Mouse (Mus musculus): Measurements from ENCODE around the gene Map4k2. TPM values are rescaled to one million over a fixed set of nuclear protein-coding genes. Genes with fewer than 3 reads are reported as not detected.

Gene Map4k2
- polyA plus RNA-seq, 1 experiment = 1,004 TPM

DNA sequence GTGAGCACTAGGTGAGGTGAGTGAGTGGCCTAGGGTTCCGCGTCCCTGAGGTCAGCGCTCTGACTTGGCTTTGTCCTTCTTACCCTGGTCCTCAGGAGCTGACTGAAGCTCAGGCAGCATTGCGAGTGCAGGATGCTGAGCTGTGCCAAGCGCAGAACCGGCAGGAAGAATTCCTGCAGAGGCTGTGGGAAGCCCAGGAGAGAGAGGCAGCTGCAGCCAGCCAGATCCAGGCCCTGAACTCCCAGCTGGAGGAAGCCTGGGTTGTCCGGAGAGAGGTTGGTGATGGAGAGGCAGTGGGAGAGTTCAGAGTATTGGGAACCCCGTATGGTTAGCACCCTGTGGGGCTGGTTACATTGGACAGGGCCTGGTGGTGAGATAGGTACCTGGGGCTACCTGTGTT lies 27.1 kb upstream of the Map4k2 start:
- no peaks in the 10 kb centered on the region for H3K36me3 ChIP-seq (ENCODE audit: control insufficient read depth, insufficient read depth, low read length)
- WGBS = 97% methylated on average over 8 of the region's 8 CpGs
- H3K27me3 ChIP-seq (ENCODE audit: control insufficient read depth, insufficient read depth, low read length) = no peaks in the 10 kb centered on the region
- DNase-seq = no peak
- no peak for TF ChIP-seq POLR2A (IDR thresholded peaks at IDR 0.05; ENCODE audit: control insufficient read depth, extremely low read depth, insufficient read depth, low read length, poor library complexity)
- no peak for TF ChIP-seq CTCF (IDR thresholded peaks at IDR 0.05; ENCODE audit: borderline replicate concordance, control insufficient read depth, extremely low read depth, insufficient read depth, low read length, poor library complexity)
- no peaks in the 10 kb centered on the region for H3K4me1 ChIP-seq (replicated peaks; ENCODE audit: control insufficient read depth, insufficient read depth, low read length)
- no peak overlapping the region for H3K27ac ChIP-seq (ENCODE audit: control insufficient read depth, insufficient read depth, low read length)
- no peak overlapping the region for H3K4me3 ChIP-seq (ENCODE audit: control insufficient read depth, insufficient read depth, low read length)

GRCm38 (mm10) chr19:6314513-6314912 lies 26.4 kb upstream of the Map4k2 start:
- H3K27me3 ChIP-seq (ENCODE audit: control insufficient read depth, insufficient read depth, low read length) = no peaks in the 10 kb centered on the region
- no peak overlapping the region for H3K4me3 ChIP-seq (ENCODE audit: control insufficient read depth, insufficient read depth, low read length)
- 90% methylated on average over 8 of the region's 8 CpGs for WGBS
- no peaks in the 10 kb centered on the region for H3K36me3 ChIP-seq (ENCODE audit: control insufficient read depth, insufficient read depth, low read length)
- no peaks in the 10 kb centered on the region for H3K4me1 ChIP-seq (replicated peaks; ENCODE audit: control insufficient read depth, insufficient read depth, low read length)
- TF ChIP-seq CTCF (IDR thresholded peaks at IDR 0.05; ENCODE audit: borderline replicate concordance, control insufficient read depth, extremely low read depth, insufficient read depth, low read length, poor library complexity) (no peak), POLR2A (IDR thresholded peaks at IDR 0.05; ENCODE audit: control insufficient read depth, extremely low read depth, insufficient read depth, low read length, poor library complexity) (no peak)
- no peak overlapping the region for H3K27ac ChIP-seq (ENCODE audit: control insufficient read depth, insufficient read depth, low read length)
- DNase-seq = no peak

DNA sequence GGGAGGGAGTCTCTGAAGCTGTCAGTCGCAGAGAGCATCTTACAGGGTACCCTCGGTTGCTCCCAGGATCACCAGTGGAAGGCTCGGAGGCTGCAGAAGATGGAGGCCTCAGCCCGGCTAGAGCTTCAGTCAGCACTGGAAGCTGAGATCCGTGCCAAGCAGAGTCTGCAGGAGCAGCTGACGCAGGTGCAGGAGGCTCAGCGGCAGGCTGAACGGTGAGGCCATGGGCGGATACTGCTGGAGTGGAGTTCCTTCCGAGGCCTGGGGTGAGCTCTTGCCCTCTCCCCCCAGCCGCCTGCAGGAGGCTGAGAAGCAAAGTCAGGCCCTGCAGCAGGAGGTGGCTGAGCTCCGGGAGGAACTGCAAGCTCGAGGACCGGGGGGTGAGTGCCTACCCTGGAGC lies 25.4 kb upstream of the Map4k2 start:
- no peak for DNase-seq
- Histone ChIP-seq H3K4me3 (ENCODE audit: control insufficient read depth, insufficient read depth, low read length) (no peak overlapping the region), H3K36me3 (ENCODE audit: control insufficient read depth, insufficient read depth, low read length) (no peaks in the 10 kb centered on the region), H3K4me1 (replicated peaks; ENCODE audit: control insufficient read depth, insufficient read depth, low read length) (no peaks in the 10 kb centered on the region), H3K27me3 (ENCODE audit: control insufficient read depth, insufficient read depth, low read length) (no peaks in the 10 kb centered on the region), H3K27ac (ENCODE audit: control insufficient read depth, insufficient read depth, low read length) (no peak overlapping the region)
- WGBS = 95% methylated on average over 14 of the region's 14 CpGs
- no peak for TF ChIP-seq CTCF (IDR thresholded peaks at IDR 0.05; ENCODE audit: borderline replicate concordance, control insufficient read depth, extremely low read depth, insufficient read depth, low read length, poor library complexity)
- TF ChIP-seq POLR2A (IDR thresholded peaks at IDR 0.05; ENCODE audit: control insufficient read depth, extremely low read depth, insufficient read depth, low read length, poor library complexity) = no peak

DNA sequence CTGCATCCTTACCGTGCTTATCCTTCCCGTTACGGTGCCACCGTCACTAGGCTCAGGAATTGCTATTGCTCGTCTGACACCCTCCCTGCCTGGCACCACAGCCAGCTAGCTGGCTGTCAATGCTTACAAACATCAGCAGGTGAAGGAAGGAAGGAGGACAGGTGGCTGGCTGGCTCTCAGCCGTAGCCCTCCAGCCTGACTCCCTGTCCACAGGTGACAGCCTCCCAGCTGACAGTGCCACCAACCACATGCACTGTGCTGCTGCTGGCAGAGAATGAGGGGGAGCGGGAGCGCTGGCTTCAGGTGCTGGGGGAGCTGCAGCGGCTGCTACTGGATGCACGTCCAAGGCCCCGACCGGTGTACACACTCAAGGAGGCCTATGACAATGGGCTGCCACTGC lies 22.8 kb upstream of the Map4k2 start:
- Histone ChIP-seq H3K4me1 (replicated peaks; ENCODE audit: control insufficient read depth, insufficient read depth, low read length) (no peaks in the 10 kb centered on the region), H3K27me3 (ENCODE audit: control insufficient read depth, insufficient read depth, low read length) (no peaks in the 10 kb centered on the region), H3K27ac (ENCODE audit: control insufficient read depth, insufficient read depth, low read length) (no peak overlapping the region), H3K4me3 (ENCODE audit: control insufficient read depth, insufficient read depth, low read length) (no peak overlapping the region), H3K36me3 (ENCODE audit: control insufficient read depth, insufficient read depth, low read length) (no peaks in the 10 kb centered on the region)
- no peak for DNase-seq
- TF ChIP-seq CTCF (IDR thresholded peaks at IDR 0.05; ENCODE audit: borderline replicate concordance, control insufficient read depth, extremely low read depth, insufficient read depth, low read length, poor library complexity) (no peak), POLR2A (IDR thresholded peaks at IDR 0.05; ENCODE audit: control insufficient read depth, extremely low read depth, insufficient read depth, low read length, poor library complexity) (no peak)
- 97% methylated on average over 12 of the region's 12 CpGs for WGBS

GRCm38 (mm10) chr19:6321358-6321757 lies 19.6 kb upstream of the Map4k2 start:
- H3K36me3 ChIP-seq (ENCODE audit: control insufficient read depth, insufficient read depth, low read length) = no peaks in the 10 kb centered on the region

DNA sequence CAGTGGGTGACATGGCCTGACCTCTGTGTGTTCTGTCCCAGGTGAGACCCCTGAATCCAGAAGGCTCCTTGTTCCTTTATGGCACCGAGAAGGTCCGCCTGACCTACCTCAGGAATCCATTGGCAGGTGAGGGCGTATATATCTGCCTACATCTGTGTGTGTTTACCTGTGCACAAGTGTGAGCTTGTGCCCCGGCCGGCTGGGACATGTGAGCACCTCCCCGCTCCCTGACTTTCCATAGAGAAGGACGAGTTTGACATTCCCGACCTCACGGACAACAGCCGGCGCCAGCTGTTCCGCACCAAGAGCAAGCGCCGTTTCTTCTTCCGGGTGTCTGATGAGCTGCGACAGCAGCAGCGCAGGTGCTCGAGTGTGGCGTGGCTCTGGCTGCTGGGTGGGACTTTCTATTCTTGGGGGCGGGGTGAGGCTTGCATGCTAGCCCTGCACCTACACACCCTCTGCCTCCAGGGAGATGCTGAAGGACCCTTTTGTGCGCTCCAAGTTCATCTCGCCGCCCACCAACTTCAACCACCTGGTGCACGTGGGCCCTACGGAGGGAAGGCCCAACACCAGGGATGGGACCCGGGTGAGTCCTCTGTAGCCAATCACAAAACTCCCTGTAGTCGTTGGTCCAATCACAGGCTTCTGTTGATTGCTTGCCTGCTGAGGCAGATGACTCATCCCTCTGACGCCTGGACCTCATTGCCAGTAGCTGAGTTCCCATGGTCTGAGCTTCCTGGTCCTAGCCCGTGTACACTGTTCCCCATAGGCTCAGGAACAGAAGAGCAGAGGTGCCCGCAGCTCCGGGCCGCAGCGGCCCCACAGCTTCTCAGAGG lies 18.9 kb upstream of the Map4k2 start:
- H3K27ac ChIP-seq (ENCODE audit: control insufficient read depth, insufficient read depth, low read length) = no peak overlapping the region
- no peak overlapping the region for H3K4me3 ChIP-seq (ENCODE audit: control insufficient read depth, insufficient read depth, low read length)
- no peak for DNase-seq

More at GRCm38 (mm10) chr19:6321358-6321757, 19.6 kb upstream of the Map4k2 start:
- H3K27ac ChIP-seq (ENCODE audit: control insufficient read depth, insufficient read depth, low read length) = no peak overlapping the region
- no peaks in the 10 kb centered on the region for H3K27me3 ChIP-seq (ENCODE audit: control insufficient read depth, insufficient read depth, low read length)
- H3K4me3 ChIP-seq (ENCODE audit: control insufficient read depth, insufficient read depth, low read length) = no peak overlapping the region
- TF ChIP-seq POLR2A (IDR thresholded peaks at IDR 0.05; ENCODE audit: control insufficient read depth, extremely low read depth, insufficient read depth, low read length, poor library complexity) = no peak
- TF ChIP-seq CTCF (IDR thresholded peaks at IDR 0.05; ENCODE audit: borderline replicate concordance, control insufficient read depth, extremely low read depth, insufficient read depth, low read length, poor library complexity) = no peak
- H3K4me1 ChIP-seq (replicated peaks; ENCODE audit: control insufficient read depth, insufficient read depth, low read length) = no peaks in the 10 kb centered on the region
- no peak for DNase-seq
- 97% methylated on average over 8 of the region's 8 CpGs for WGBS

More for the DNA sequence above, 18.9 kb upstream of the Map4k2 start:
- H3K27me3 ChIP-seq (ENCODE audit: control insufficient read depth, insufficient read depth, low read length) = no peaks in the 10 kb centered on the region
- H3K36me3 ChIP-seq (ENCODE audit: control insufficient read depth, insufficient read depth, low read length) = no peaks in the 10 kb centered on the region
- 94% methylated on average over 33 of the region's 33 CpGs for WGBS
- TF ChIP-seq POLR2A (IDR thresholded peaks at IDR 0.05; ENCODE audit: control insufficient read depth, extremely low read depth, insufficient read depth, low read length, poor library complexity) (no peak), CTCF (IDR thresholded peaks at IDR 0.05; ENCODE audit: borderline replicate concordance, control insufficient read depth, extremely low read depth, insufficient read depth, low read length, poor library complexity) (no peak)
- H3K4me1 ChIP-seq (replicated peaks; ENCODE audit: control insufficient read depth, insufficient read depth, low read length) = no peaks in the 10 kb centered on the region

All from thymus, adult 2 months (tissue).